Mouse (Mus musculus) testis, postnatal 14 days (tissue): ENCODE measurements at regions not wholly inside any gene's neighbourhood (a gene's known extent, or its start where the extent isn't known, plus 50 kb on each side); places are given as distances from the start of the nearest gene placed in this dataset.
A peak's percentile ranks its signal among the peaks of the same experiment; 100 is the strongest.
"Not testable (repeated sequence)": the region's sequence is repeated elsewhere in the genome, so short reads cannot be mapped to it uniquely, and the experiment has no call there.

Source experiments
- DNase-seq: peaks from one replicate; pipeline ENCODE4 v3.0.0; 2021; ENCODE audit warnings: low spot score

- DNase-seq, result peak; percentile 76
Measured at GRCm38 (mm10) chr5:28771796-28772195, 304.7 kb upstream of the Shh start.

DNA sequence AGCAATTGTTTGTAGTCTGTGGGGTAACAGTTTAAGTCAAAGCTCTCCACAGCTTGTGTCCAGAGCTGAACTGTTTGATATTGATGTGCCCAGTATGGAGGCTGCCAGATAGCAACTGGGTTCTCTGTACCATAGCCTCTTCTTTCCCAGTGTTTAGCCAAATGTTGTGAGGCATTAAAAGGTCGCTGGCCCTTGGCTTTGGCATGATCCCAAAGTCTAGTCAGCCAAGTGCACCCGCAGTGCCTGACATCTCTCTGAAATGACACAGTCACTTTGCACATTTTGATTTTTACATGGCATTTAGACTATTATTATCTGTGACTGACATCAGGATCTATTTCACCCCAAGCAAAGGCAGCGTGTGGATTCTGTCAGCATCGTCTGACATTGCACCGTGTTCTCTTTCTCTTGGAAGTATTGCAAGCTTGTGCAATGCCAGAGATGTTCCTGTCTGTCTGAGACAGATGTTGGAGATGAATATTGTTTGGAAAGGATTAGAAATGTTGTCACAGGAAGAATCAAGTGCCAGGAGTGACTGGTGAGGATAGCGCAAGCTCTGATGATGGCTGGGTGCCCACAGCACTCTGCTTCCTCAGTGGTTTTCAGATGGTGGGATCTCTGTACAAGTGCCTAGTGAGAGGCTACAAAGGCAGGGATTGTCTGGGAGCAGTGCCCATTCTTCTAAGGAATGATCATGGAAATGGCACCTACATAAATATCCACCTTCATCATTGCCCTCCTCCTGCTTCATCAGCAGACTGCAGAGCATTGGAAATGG, 289.3 kb upstream of the Shh start:
- no peak for DNase-seq

DNA sequence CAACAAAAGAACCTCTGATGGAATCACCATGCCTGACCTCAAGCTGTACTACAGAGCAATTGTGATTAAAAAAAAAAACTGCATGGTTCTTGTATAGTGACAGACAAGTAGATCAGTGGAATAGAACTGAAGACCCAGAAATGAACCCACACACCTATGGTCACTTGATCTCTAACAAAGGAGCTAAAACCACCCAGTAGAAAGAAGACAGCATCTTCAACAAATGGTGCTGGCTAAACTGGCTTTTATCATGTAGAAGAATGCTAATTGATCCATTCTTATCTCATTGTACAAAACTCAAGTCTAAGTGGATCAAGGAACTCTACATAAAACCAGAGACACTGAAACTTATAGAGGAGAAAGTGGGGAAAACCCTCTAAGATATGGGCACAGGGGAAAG, 284.8 kb upstream of the Shh start:
- DNase-seq, result not testable (repeated sequence)

DNA sequence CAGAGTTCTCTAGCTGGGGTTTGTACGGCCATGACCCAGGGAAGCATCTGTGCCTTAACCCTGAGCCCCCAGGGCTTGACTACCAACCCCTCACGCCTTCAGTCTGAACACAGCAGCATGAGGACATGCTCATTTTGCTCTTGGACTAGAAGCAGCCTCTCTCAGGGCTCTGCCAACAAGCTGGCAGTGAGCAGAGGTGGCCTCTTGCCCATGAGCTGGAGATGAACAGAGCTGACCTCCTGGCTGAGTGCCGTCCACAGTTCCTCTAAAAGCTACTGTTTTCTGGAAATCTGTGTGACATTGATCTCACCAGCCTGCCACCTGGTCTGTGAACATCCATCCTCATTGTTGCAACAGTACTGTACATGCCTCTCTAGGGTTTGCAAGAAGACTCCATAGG, 267.7 kb upstream of the Shh start:
- DNase-seq, result no peak

- no peak for DNase-seq
Measured at GRCm38 (mm10) chr5:28722067-28722466, 255.0 kb upstream of the Shh start.

DNA sequence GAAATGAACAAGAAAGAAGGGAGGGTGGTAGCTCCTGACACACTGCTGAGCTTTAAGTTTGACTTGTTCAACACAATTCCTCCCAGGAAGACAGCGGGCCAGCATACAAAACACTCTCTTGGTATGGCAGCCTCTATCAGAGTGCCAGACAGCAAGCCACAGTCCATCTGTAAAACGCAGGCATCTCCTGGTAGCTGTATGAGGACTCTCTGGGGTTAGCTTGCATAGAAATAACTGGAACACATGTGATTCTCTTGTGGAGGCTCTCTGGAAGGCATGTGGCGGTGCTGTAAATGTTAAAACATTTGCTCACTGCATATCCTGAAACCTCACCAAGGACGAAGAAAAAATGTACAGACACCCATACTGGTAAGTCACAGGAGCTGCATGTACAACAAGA, 247.9 kb upstream of the Shh start:
- no peak for DNase-seq

- DNase-seq, result no peak
Measured at GRCm38 (mm10) chr5:28710517-28710916, 243.5 kb upstream of the Shh start.

GRCm38 (mm10) chr5:28709626-28710025, 242.6 kb upstream of the Shh start:
- no peak for DNase-seq

DNA sequence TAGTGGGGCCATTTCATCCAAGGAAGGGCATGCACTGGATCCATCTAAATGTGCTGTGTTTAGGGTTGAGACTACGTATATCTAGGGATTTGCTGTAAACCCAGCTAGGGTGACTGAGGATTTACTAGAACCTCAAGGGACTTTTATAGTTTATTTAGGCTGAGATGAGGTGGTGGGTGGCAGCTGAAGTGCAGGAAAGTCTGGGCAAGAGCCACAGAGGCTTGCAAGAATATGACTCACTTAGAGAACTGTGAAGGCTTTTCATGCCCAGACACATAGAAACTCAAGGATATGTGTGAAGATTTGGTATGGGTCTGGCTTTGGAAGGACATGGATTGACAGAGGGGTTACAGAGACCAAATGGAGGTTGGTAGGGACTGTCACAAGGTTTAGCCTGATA, 237.3 kb upstream of the Shh start:
- DNase-seq, result no peak

DNA sequence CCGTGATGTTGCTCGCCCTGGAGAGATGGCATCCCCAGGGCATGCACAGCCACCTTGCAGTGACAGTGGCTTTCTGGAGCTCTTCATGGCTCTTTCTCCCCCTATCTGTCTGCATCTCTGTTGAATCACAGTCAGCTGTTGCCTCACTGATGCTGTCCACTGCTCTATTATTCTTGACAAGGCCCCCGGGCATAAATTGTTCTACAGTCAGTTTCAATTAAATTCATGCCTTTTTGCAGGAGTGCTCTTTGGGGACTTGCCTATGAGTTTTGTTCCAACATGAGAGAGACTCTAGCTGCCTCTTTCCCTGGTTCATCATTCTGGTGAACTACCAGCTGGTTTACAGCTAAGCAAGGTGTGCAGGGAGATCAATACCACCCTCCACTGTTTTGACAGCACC, 229.9 kb upstream of the Shh start:
- no peak for DNase-seq

- DNase-seq, result no peak
Measured at GRCm38 (mm10) chr5:28690110-28690509, 223.1 kb upstream of the Shh start.

DNA sequence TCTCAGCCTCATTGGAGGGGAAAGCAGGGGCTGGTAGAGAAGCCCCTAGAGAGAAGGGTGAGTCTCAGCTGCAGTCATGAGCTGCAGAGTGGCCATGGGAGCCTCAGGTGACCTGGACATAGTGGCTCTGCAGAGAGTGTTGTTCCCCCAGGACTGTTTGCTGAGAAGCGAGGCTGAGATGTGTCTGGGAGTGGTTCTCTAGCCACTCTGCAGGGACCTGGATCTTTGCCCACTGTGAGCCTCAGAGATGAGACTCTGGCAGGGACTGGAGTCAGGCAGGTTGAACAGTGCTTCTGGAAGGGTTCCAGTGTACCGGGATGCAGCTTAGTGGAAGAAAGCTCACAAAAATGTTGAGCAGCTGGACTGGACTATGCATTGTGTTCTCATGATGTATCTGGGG, 222.6 kb upstream of the Shh start:
- DNase-seq, result peak; percentile 9

DNA sequence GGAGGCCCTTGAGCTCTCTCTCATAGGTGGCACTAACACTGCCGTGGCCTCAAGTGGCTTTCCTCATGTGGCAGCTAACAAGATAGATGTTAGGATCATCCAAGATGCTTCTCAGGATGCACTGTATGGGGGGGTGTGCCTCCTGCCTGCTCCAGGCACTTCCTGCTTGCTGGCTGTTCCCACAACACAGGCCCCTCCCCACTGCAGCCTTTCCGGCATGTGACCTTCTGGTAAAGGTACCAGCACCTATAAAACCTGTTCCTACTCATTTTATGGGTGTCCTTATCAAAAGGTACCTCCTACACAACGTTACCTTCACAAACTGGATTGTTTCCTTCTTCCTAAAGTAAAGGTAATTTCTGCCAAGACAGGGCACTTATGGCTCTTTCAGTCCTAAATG, 222.1 kb upstream of the Shh start:
- no peak for DNase-seq

- DNase-seq, result no peak
Measured at GRCm38 (mm10) chr5:28682821-28683220, 215.8 kb upstream of the Shh start.

DNA sequence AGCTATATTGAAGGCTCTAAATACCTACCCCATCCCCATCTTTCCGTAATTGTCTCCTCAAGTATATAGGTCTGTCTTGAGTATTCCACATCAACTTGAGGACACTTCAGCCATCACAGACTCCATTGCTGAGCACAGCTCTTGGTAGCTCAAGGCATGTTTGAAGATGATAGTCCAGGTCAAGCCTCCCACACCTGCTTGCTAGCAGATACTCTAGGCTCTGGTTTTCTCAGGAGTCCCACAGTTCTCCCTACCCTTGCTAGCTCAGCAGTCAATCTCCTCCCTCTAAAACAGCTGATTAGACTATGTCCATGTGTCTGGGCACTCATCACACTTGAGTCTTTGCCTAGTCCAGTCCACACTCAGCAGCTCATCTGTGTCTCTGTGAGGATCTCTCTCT, 213.3 kb upstream of the Shh start:
- DNase-seq, result no peak

GRCm38 (mm10) chr5:28679761-28680160, 212.7 kb upstream of the Shh start:
- DNase-seq, result no peak

DNA sequence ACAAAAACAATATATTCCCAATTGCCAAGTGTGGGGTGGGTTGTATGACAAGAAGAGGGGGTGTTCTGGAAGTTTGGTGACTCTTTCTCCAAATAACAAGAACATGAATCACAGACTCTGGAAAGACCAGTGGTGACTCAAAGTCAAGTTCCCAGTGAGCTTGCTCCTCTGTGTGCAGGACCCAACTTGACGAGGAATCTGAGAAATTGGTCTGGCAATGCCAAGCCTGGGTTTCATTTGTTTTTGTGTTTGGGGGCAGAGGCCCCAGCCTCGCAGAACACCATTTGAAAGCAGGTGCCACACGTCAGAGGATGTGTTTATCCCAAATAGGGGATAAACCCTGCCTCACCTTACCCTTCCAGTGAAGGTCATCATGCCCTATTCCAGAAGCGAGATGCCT, 163.1 kb upstream of the Shh start:
- no peak for DNase-seq

DNA sequence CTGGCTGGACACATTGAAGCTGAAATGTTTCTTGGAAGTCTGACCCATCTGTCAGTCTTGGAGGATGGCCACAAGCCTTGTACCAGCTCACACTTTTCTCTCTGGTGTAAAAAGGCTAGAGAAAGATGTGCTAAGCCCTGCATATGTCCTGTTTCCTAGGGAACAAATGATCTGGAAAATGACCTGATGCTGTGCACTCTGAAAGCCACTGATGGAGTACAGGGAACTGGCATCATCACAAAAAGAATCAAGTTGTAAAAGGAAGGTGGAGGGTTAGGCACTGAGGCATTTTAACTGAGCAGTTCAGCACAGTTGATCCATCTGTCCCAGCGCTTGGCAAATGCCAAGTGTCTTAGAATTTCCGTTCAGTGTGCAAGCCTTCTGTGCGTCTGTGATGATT, 144.8 kb upstream of the Shh start:
- DNase-seq, result no peak

DNA sequence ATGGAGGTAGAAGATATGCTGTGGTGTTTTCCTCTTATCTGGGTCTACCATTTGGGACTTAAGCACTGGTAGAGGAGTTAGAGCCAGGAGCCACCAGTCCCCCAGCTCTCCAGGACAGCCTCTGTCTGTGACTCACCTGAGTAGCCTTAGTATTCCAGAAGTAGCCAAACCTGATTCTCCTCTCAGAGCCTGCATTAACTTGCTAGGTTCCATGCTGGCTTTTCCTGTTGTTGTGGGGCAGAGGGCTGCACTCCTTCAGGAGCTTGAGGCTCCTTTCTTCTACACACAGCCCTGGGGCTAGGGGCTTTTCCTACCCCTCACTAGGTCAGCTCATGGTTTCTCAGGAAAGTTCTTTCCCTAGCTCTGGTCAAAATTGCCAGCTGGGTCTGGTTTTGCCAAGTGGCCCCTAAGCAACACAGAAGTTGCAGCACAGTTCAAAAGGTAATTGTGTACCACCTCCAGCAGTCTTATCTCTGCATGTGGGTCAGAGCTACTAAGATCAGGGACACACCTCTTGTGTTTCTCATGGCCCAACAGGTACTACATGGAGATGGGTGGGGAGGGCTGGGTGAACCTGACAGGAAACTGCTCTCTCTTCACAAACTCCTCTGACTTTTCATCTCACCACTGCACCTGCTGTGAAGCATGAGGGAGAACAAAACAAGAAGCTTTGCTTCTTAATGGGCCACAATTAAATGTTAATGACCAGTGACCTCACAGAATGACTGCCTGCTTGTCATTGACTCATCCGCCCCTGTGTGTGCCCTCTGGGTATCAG, 129.7 kb upstream of the Shh start:
- DNase-seq, result no peak

GRCm38 (mm10) chr5:28571347-28571998, 104.4 kb upstream of the Shh start:
- no peak for DNase-seq

DNA sequence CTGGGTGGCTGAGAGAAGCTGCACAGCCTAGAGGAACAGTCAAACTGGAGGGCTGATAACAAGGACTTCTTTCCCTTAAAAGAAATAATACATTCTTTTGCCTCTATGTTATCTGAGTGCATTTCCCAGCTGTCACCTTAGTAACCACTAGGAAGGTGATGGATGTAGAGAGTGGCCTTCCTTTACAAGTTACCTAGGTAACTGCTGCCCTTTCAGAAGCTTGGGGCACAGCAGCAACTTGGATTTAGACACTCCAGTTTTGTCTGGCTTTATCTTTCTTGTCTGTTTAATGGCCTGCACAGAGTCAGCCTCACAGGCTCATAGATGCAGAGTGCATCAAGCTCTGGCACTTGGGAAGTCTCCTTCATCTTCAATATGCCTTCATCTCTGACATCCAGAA, 101.4 kb upstream of the Shh start:
- no peak for DNase-seq

GRCm38 (mm10) chr5:28567341-28567905, 100.4 kb upstream of the Shh start:
- DNase-seq, result no peak

DNA sequence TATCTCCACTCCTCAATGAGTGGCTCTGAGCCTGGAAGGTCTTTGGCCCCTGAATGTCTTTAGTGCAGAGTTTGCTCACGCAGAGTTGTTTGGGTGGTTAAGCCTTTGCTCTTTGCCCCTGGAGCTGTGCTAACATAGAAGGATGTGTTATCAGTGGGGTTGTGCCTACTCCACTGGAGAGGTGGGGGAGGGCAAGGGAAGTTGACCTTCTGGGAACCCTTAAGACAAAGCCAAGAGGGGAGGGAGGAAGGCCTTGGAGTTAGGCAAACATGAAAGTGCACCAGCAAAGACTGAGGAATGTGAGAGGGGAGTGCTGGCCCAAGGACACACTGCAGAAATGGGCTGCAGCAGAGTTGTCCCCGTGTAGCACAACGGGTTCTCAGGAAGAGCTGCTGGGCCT, 96.3 kb upstream of the Shh start:
- DNase-seq, result peak; percentile 43
